ENCODE assay signal across 7 mouse cellular contexts in genomic region chr15:10487246-10487645, GRCm38 (mm10). TPM values are rescaled to one million over a fixed set of nuclear protein-coding genes. Genes with fewer than 3 reads are reported as not detected.
DNase-seq lines count a peak whose midpoint lies in the region; ATAC-seq and TF ChIP-seq lines count a peak whose summit lies in the region.

No protein-coding gene starts in this region.

- H3K9me3 ChIP-seq in E14TG2a.4 (ENCODE audit: low read length): no peaks in the 10 kb centered on the region
- H3K9me3 ChIP-seq in forebrain, embryonic 16.5 days (ENCODE audit: control insufficient read depth, low read length): no peaks in the 10 kb centered on the region
- no peaks in the 10 kb centered on the region for H3K9me3 ChIP-seq in liver, embryonic 11.5 days (ENCODE audit: control insufficient read depth, low read length)

- H3K4me2 ChIP-seq in forebrain, embryonic 16.5 days (ENCODE audit: low read length): peak overlapping the region; percentile 87
- peak overlapping the region; percentile 73 for H3K4me2 ChIP-seq in liver, embryonic 11.5 days

- peaks cover 72% of the 10 kb centered on the region for H3K36me3 ChIP-seq in E14TG2a.4 (ENCODE audit: insufficient read depth, low read length)
- peaks cover 4% of the 10 kb centered on the region; the same call in 1 of the 2 replicates for H3K36me3 ChIP-seq in forebrain, embryonic 16.5 days (ENCODE audit: control insufficient read depth, insufficient read depth)
- peaks cover 20% of the 10 kb centered on the region for H3K36me3 ChIP-seq in liver, embryonic 11.5 days (ENCODE audit: control insufficient read depth, insufficient read depth, low read length)

- peak overlapping the region; percentile 99 for H3K4me3 ChIP-seq in E14TG2a.4 (replicated peaks; ENCODE audit: low read length)
- no peak overlapping the region; the same call in 1 of the 2 replicates for H3K4me3 ChIP-seq in forebrain, embryonic 16.5 days (replicated peaks; ENCODE audit: low read length)
- peak overlapping the region; percentile 81 for H3K4me3 ChIP-seq in liver, embryonic 11.5 days (ENCODE audit: low read depth, low read length)

- H3K4me1 ChIP-seq in E14TG2a.4 (replicated peaks; ENCODE audit: low read depth, low read length): peaks cover 60% of the 10 kb centered on the region
- peaks cover 17% of the 10 kb centered on the region for H3K4me1 ChIP-seq in forebrain, embryonic 16.5 days (replicated peaks; ENCODE audit: control insufficient read depth, insufficient read depth, low read length)
- H3K4me1 ChIP-seq in liver, embryonic 11.5 days (replicated peaks; ENCODE audit: control insufficient read depth, insufficient read depth, low read length): no peaks in the 10 kb centered on the region; the same call in 1 of the 2 replicates

- H3K9ac ChIP-seq in forebrain, embryonic 16.5 days (replicated peaks; ENCODE audit: low read depth, low read length): no peak overlapping the region
- H3K9ac ChIP-seq in liver, embryonic 11.5 days (ENCODE audit: low read depth, low read length): peak overlapping the region; percentile 62

- peak; percentile 74 for DNase-seq in 3T3-L1 (ENCODE audit: low read depth, low spot score)
- DNase-seq in liver, embryonic 11.5 days (ENCODE audit: low spot score): no peak
- DNase-seq in T-cell, adult 2 months (ENCODE audit: low spot score): no peak
- no peak for DNase-seq in cerebellum, postnatal 14 days
- no peak for DNase-seq in frontal cortex, postnatal 10 days (ENCODE audit: low spot score in 2 of 2)

- WGBS in forebrain, embryonic 16.5 days: 63% methylated on average over 2 of the region's 2 CpGs
- WGBS in liver, embryonic 11.5 days: 42% methylated on average over 2 of the region's 2 CpGs

- H3K27ac ChIP-seq in forebrain, embryonic 16.5 days (ENCODE audit: low read length): no peak overlapping the region
- H3K27ac ChIP-seq in liver, embryonic 11.5 days (ENCODE audit: low read depth, low read length): no peak overlapping the region

- no peak for ATAC-seq in forebrain, embryonic 16.5 days
- ATAC-seq in liver, embryonic 11.5 days (replicated peaks; ENCODE audit: low FRiP score): no peak

- H3K27me3 ChIP-seq in E14TG2a.4 (ENCODE audit: insufficient read depth, low read length): no peaks in the 10 kb centered on the region
- H3K27me3 ChIP-seq in forebrain, embryonic 16.5 days (replicated peaks; ENCODE audit: control insufficient read depth, insufficient read depth, low read length): no peaks in the 10 kb centered on the region
- no peaks in the 10 kb centered on the region for H3K27me3 ChIP-seq in liver, embryonic 11.5 days (replicated peaks; ENCODE audit: control insufficient read depth, insufficient read depth, low read length)

- no peak for TF ChIP-seq CTCF in E14TG2a.4 (conservative IDR thresholded peaks at IDR 0.05; ENCODE audit: low read length)

RNA-seq across cellular contexts. Expression of gene Rad1, which starts 1.4 kb away (rescaled TPM):
- polyA plus RNA-seq in forebrain, embryonic 16.5 days (2015; fragmentation: Nextera tagmentation; extraction: Ambion mirVana): 26.9 and 31.0 TPM in 2 replicates
- 42.4 and 43.2 TPM in 2 replicates for polyA plus RNA-seq in liver, embryonic 11.5 days (2014; fragmentation: Nextera tagmentation; extraction: Ambion mirVana)

RNA-seq across cellular contexts. Expression of gene Brix1, which starts 1.5 kb away (rescaled TPM):
- polyA plus RNA-seq in forebrain, embryonic 16.5 days (2015; fragmentation: Nextera tagmentation; extraction: Ambion mirVana): 67.6 and 77.0 TPM in 2 replicates
- 168 and 179 TPM in 2 replicates for polyA plus RNA-seq in liver, embryonic 11.5 days (2014; fragmentation: Nextera tagmentation; extraction: Ambion mirVana)

RNA-seq across cellular contexts. Expression of gene Dnajc21, which starts 16.9 kb away (rescaled TPM):
- polyA plus RNA-seq in forebrain, embryonic 16.5 days (2015; fragmentation: Nextera tagmentation; extraction: Ambion mirVana): 7.5 and 9.9 TPM in 2 replicates
- 17.4 and 17.8 TPM in 2 replicates for polyA plus RNA-seq in liver, embryonic 11.5 days (2014; fragmentation: Nextera tagmentation; extraction: Ambion mirVana)
